Mouse (Mus musculus): ENCODE data around the gene Rubcnl. TPM values are rescaled to one million over a fixed set of nuclear protein-coding genes. Genes with fewer than 3 reads are reported as not detected.

Gene Rubcnl
- polyA plus RNA-seq, 1 experiment from 2014 or later, result 0.23 TPM

- Histone ChIP-seq H3K27me3 (no peaks in the 10 kb centered on the region), H3K9ac (no peak overlapping the region), H3K27ac (no peak overlapping the region), H3K36me3 (no peaks in the 10 kb centered on the region), H3K4me2 (no peak overlapping the region), H3K4me3 (no peak overlapping the region), H3K4me1 (replicated peaks) (no peaks in the 10 kb centered on the region), H3K9me3 (no peaks in the 10 kb centered on the region)
- WGBS, result 98% methylated on average over 8 of the region's 8 CpGs
- ATAC-seq (ENCODE audit: low FRiP score), result no peak
Observed at GRCm38 (mm10) chr14:75063936-75064335, 48.1 kb downstream of the Rubcnl start.

GRCm38 (mm10) chr14:75064520-75064919 lies 48.7 kb downstream of the Rubcnl start:
- Histone ChIP-seq H3K9ac (no peak overlapping the region), H3K36me3 (no peaks in the 10 kb centered on the region), H3K27me3 (no peaks in the 10 kb centered on the region), H3K4me1 (replicated peaks) (no peaks in the 10 kb centered on the region), H3K9me3 (no peaks in the 10 kb centered on the region), H3K4me3 (no peak overlapping the region), H3K4me2 (no peak overlapping the region), H3K27ac (no peak overlapping the region)
- ATAC-seq (ENCODE audit: low FRiP score), result no peak
- 82% methylated on average over 7 of the region's 7 CpGs for WGBS

- no peak overlapping the region for H3K27ac ChIP-seq
- H3K4me2 ChIP-seq, result no peak overlapping the region
- no peak overlapping the region for H3K9ac ChIP-seq
- no peaks in the 10 kb centered on the region for H3K9me3 ChIP-seq
- no peaks in the 10 kb centered on the region for H3K4me1 ChIP-seq (replicated peaks)
- WGBS, result 97% methylated on average over 5 of the region's 5 CpGs
- no peak overlapping the region for H3K4me3 ChIP-seq
- no peaks in the 10 kb centered on the region for H3K36me3 ChIP-seq
- no peaks in the 10 kb centered on the region for H3K27me3 ChIP-seq
- ATAC-seq (ENCODE audit: low FRiP score), result no peak
Observed at GRCm38 (mm10) chr14:75065211-75065610, 49.4 kb downstream of the Rubcnl start.

GRCm38 (mm10) chr14:75068430-75069112 lies 52.7 kb downstream of the Rubcnl start:
- no peak overlapping the region for H3K27ac ChIP-seq
- no peaks in the 10 kb centered on the region for H3K4me1 ChIP-seq (replicated peaks)
- no peak overlapping the region for H3K4me3 ChIP-seq
- no peaks in the 10 kb centered on the region for H3K27me3 ChIP-seq
- no peaks in the 10 kb centered on the region for H3K36me3 ChIP-seq
- WGBS, result 90% methylated on average over 19 of the region's 19 CpGs
- ATAC-seq (ENCODE audit: low FRiP score), result no peak
- H3K4me2 ChIP-seq, result no peak overlapping the region
- H3K9ac ChIP-seq, result no peak overlapping the region
- no peaks in the 10 kb centered on the region for H3K9me3 ChIP-seq

- WGBS, result 76% methylated on average over 7 of the region's 7 CpGs
- Histone ChIP-seq H3K4me3 (no peak overlapping the region), H3K27me3 (no peaks in the 10 kb centered on the region), H3K36me3 (no peaks in the 10 kb centered on the region), H3K4me2 (no peak overlapping the region), H3K9ac (no peak overlapping the region), H3K9me3 (no peaks in the 10 kb centered on the region), H3K27ac (no peak overlapping the region), H3K4me1 (replicated peaks) (no peaks in the 10 kb centered on the region)
- no peak for ATAC-seq (ENCODE audit: low FRiP score)
Observed at GRCm38 (mm10) chr14:75069356-75069979, 53.6 kb downstream of the Rubcnl start.

- no peaks in the 10 kb centered on the region for H3K4me1 ChIP-seq (replicated peaks)
- no peak overlapping the region for H3K4me2 ChIP-seq
- H3K9ac ChIP-seq, result no peak overlapping the region
- ATAC-seq (ENCODE audit: low FRiP score), result no peak
- no peak overlapping the region for H3K4me3 ChIP-seq
- H3K9me3 ChIP-seq, result no peaks in the 10 kb centered on the region
- no peaks in the 10 kb centered on the region for H3K36me3 ChIP-seq
- no peaks in the 10 kb centered on the region for H3K27me3 ChIP-seq
- WGBS, result 94% methylated on average over 15 of the region's 15 CpGs
- no peak overlapping the region for H3K27ac ChIP-seq
Observed at GRCm38 (mm10) chr14:75071091-75071490, 55.3 kb downstream of the Rubcnl start.

- no peak overlapping the region for H3K4me3 ChIP-seq
- no peak overlapping the region for H3K4me2 ChIP-seq
- ATAC-seq (ENCODE audit: low FRiP score), result no peak
- H3K27me3 ChIP-seq, result no peaks in the 10 kb centered on the region
- H3K9ac ChIP-seq, result no peak overlapping the region
- H3K27ac ChIP-seq, result no peak overlapping the region
- no peaks in the 10 kb centered on the region for H3K36me3 ChIP-seq
- 71% methylated on average over 10 of the region's 10 CpGs for WGBS
- H3K9me3 ChIP-seq, result no peaks in the 10 kb centered on the region
- H3K4me1 ChIP-seq (replicated peaks), result peaks cover 4% of the 10 kb centered on the region; the same call in 1 of the 2 replicates
Observed at GRCm38 (mm10) chr14:75075299-75076180, 59.7 kb downstream of the Rubcnl start.

GRCm38 (mm10) chr14:75077946-75078345 lies 62.1 kb downstream of the Rubcnl start:
- no peak overlapping the region for H3K9ac ChIP-seq
- H3K27me3 ChIP-seq, result no peaks in the 10 kb centered on the region
- H3K36me3 ChIP-seq, result no peaks in the 10 kb centered on the region
- no peak overlapping the region for H3K4me3 ChIP-seq
- no peak overlapping the region for H3K27ac ChIP-seq
- 69% methylated on average over 6 of the region's 6 CpGs for WGBS
- H3K9me3 ChIP-seq, result no peaks in the 10 kb centered on the region
- no peak for ATAC-seq (ENCODE audit: low FRiP score)
- no peak overlapping the region for H3K4me2 ChIP-seq
- H3K4me1 ChIP-seq (replicated peaks), result peaks cover 4% of the 10 kb centered on the region; the same call in 1 of the 2 replicates

Other genes with a start within 250 kb of the Rubcnl start
- gene Lrch1, start 68.2 kb upstream of the Rubcnl start, polyA plus RNA-seq (2015; fragmentation: Nextera tagmentation; extraction: Ambion mirVana), result 13.1 and 13.2 TPM in 2 replicates
- 0.08 and 0.14 TPM in 2 replicates for gene Lrrc63, start 114.9 kb downstream of the Rubcnl start, polyA plus RNA-seq (2015; fragmentation: Nextera tagmentation; extraction: Ambion mirVana)
- gene Lcp1, start 115.1 kb downstream of the Rubcnl start, polyA plus RNA-seq (2015; fragmentation: Nextera tagmentation; extraction: Ambion mirVana), result 15.6 and 16.0 TPM in 2 replicates
- gene Cpb2, start 226.3 kb downstream of the Rubcnl start, polyA plus RNA-seq (2015; fragmentation: Nextera tagmentation; extraction: Ambion mirVana), result not detected in 2 replicates

All from hindbrain, embryonic 13.5 days (tissue).